Mouse (Mus musculus): ENCODE results near the gene Hsf5.

- no peak for TF ChIP-seq CTCF (IDR thresholded peaks at IDR 0.05; ENCODE audit: borderline replicate concordance, control insufficient read depth, extremely low read depth, insufficient read depth, low read length, poor library complexity)
- TF ChIP-seq POLR2A (IDR thresholded peaks at IDR 0.05; ENCODE audit: control insufficient read depth, extremely low read depth, insufficient read depth, low read length, poor library complexity): no peak
Measured at GRCm38 (mm10) chr11:87603571-87603970, 13.4 kb upstream of the Hsf5 start.

Measured in thymus, adult 2 months (tissue).